Mouse (Mus musculus) CH12.LX (cell line): Measurements from ENCODE around the gene Sds. TPM values are rescaled to one million over a fixed set of nuclear protein-coding genes. Genes with fewer than 3 reads are reported as not detected.

ENCODE experiments used
- DNase-seq: peaks from one replicate; pipeline ENCODE4 v3.0.0-alpha.2; 2013; ENCODE audit errors: extremely low read depth
- H3K27ac ChIP-seq: 2 replicates; pipeline ENCODE4 v1.5.1; 2012; ENCODE audit warnings: low read depth, mild to moderate bottlenecking, control low read depth, moderate library complexity; ENCODE audit not compliant: insufficient read depth
- H3K27me3 ChIP-seq: replicated peaks from 2 replicates; pipeline ENCODE3; 2012; ENCODE audit warnings: inconsistent platforms
- H3K36me3 ChIP-seq, 2 experiments: replicated peaks in 1 of 2; 2 replicates each; pipeline versions ENCODE3 to v1.6.1; 2012; ENCODE audit warnings: inconsistent platforms in 1 of 2, low read length in 1 of 2, mild to moderate bottlenecking in 1 of 2, mixed read lengths in 1 of 2, moderate library complexity in 1 of 2; ENCODE audit not compliant: control insufficient read depth in 1 of 2, insufficient read depth in 1 of 2
- H3K4me1 ChIP-seq, 2 experiments: 2 replicates each; pipeline ENCODE4 v1.6.1; 2012; ENCODE audit warnings: inconsistent platforms in 1 of 2, moderate library complexity in 1 of 2; ENCODE audit not compliant: insufficient read depth in 2 of 2, control insufficient read depth in 1 of 2
- H3K4me2 ChIP-seq: 2 replicates; pipeline ENCODE4 v1.6.1; 2012; ENCODE audit warnings: low read depth, mild to moderate bottlenecking, control low read depth; ENCODE audit not compliant: poor library complexity, insufficient read depth, severe bottlenecking
- H3K4me3 ChIP-seq, 3 experiments: fragments of 150-350 bp in 1 of 3; sonication (generic) in 1 of 3; replicated peaks in 1 of 3; 2 replicates each; pipeline versions ENCODE3 to v1.5.1; 2011 to 2012; ENCODE audit warnings: low read depth in 2 of 3, low read length in 2 of 3, mild to moderate bottlenecking in 2 of 3, moderate library complexity in 2 of 3, control low read depth in 1 of 3, improper control_type of control experiment in 1 of 3, inconsistent platforms in 1 of 3, mixed read lengths in 1 of 3; ENCODE audit not compliant: poor library complexity in 1 of 3
- H3K79me2 ChIP-seq: replicated peaks from 2 replicates; pipeline ENCODE4 v1.6.1; 2012; ENCODE audit warnings: mild to moderate bottlenecking, moderate library complexity; ENCODE audit not compliant: control insufficient read depth, poor library complexity, insufficient read depth, severe bottlenecking; ENCODE audit errors: extremely low read depth
- H3K9ac ChIP-seq: 2 replicates; pipeline ENCODE4 v1.6.1; 2012; ENCODE audit warnings: low read depth, mild to moderate bottlenecking, control low read depth, moderate library complexity; ENCODE audit not compliant: insufficient read depth
- H3K9me3 ChIP-seq: replicated peaks from 2 replicates; pipeline ENCODE3; 2012; ENCODE audit warnings: low read length, inconsistent platforms, mixed read lengths
- BHLHE40 ChIP-seq: IDR thresholded peaks from 2 replicates; pipeline ENCODE4 v1.6.1; 2011; ENCODE audit warnings: mild to moderate bottlenecking, low read depth, low read length, improper control_type of control experiment
- CHD1 ChIP-seq: IDR thresholded peaks from 2 replicates; pipeline ENCODE4 v1.6.1; 2012; ENCODE audit warnings: low read depth, low read length, improper control_type of control experiment, inconsistent platforms
- ELF1 ChIP-seq: IDR thresholded peaks from 2 replicates; pipeline ENCODE4 v1.6.1; 2014; ENCODE audit warnings: low read depth, mild to moderate bottlenecking, inconsistent platforms, low read length, improper control_type of control experiment
- EP300 ChIP-seq: IDR thresholded peaks from 2 replicates; pipeline ENCODE4 v1.6.1; 2011; ENCODE audit warnings: low read length, improper control_type of control experiment
- ETS1 ChIP-seq: conservative IDR thresholded peaks from 2 replicates; pipeline ENCODE4 v1.6.1; 2012; ENCODE audit warnings: low read depth, mild to moderate bottlenecking, inconsistent platforms, low read length, improper control_type of control experiment, moderate library complexity
- GABPA ChIP-seq: IDR thresholded peaks from 2 replicates; pipeline ENCODE4 v1.6.1; 2012; ENCODE audit warnings: low read depth, low read length, improper control_type of control experiment, inconsistent platforms; ENCODE audit not compliant: insufficient replicate concordance
- HCFC1 ChIP-seq: IDR thresholded peaks from 2 replicates; pipeline ENCODE4 v1.6.1; 2012; ENCODE audit warnings: low read depth, mild to moderate bottlenecking, inconsistent platforms, low read length, improper control_type of control experiment
- JUND ChIP-seq: conservative IDR thresholded peaks from 2 replicates; pipeline ENCODE4 v1.6.1; 2011; ENCODE audit warnings: low read depth, low read length, improper control_type of control experiment
- MAFK ChIP-seq: IDR thresholded peaks from 2 replicates; pipeline ENCODE4 v1.6.1; 2011; ENCODE audit warnings: low read length, improper control_type of control experiment; ENCODE audit not compliant: insufficient replicate concordance
- MAX ChIP-seq: IDR thresholded peaks from 2 replicates; pipeline ENCODE4 v1.6.1; 2011; ENCODE audit warnings: low read length, improper control_type of control experiment
- MAZ ChIP-seq: IDR thresholded peaks from 2 replicates; pipeline ENCODE4 v1.6.1; 2012; ENCODE audit warnings: low read depth, mild to moderate bottlenecking, inconsistent platforms, low read length, improper control_type of control experiment, moderate library complexity
- MXI1 ChIP-seq: IDR thresholded peaks from 2 replicates; pipeline ENCODE4 v1.6.1; 2011; ENCODE audit warnings: mild to moderate bottlenecking, low read depth, low read length, improper control_type of control experiment
- MYC ChIP-seq: IDR thresholded peaks from 2 replicates; pipeline ENCODE4 v1.6.1; 2011; ENCODE audit warnings: low read depth, mild to moderate bottlenecking, improper control_type of control experiment, low read length
- NELFE ChIP-seq: IDR thresholded peaks from 2 replicates; pipeline ENCODE4 v1.6.1; 2011; ENCODE audit warnings: low read depth, low read length, improper control_type of control experiment
- POLR2A ChIP-seq: IDR thresholded peaks from 2 replicates; pipeline ENCODE4 v1.6.1; 2011; ENCODE audit warnings: low read depth, mild to moderate bottlenecking, improper control_type of control experiment, low read length
- RAD21 ChIP-seq: IDR thresholded peaks from 2 replicates; pipeline ENCODE4 v1.6.1; 2011; ENCODE audit warnings: low read depth, mild to moderate bottlenecking, low read length, improper control_type of control experiment, moderate library complexity
- SMC3 ChIP-seq: IDR thresholded peaks from 2 replicates; pipeline ENCODE4 v1.6.1; 2011; ENCODE audit warnings: low read depth, low read length, improper control_type of control experiment
- TCF12 ChIP-seq: IDR thresholded peaks from 2 replicates; pipeline ENCODE4 v1.6.1; 2014; ENCODE audit warnings: low read depth, mild to moderate bottlenecking, inconsistent platforms, low read length, improper control_type of control experiment
- ZC3H11A ChIP-seq: IDR thresholded peaks from 2 replicates; pipeline ENCODE4 v1.6.1; 2012; ENCODE audit warnings: low read depth, mild to moderate bottlenecking, inconsistent platforms, low read length, improper control_type of control experiment
- ZMIZ1 ChIP-seq: IDR thresholded peaks from 2 replicates; pipeline ENCODE4 v1.6.1; 2012; ENCODE audit warnings: low read depth, mild to moderate bottlenecking, inconsistent platforms, low read length, improper control_type of control experiment
- ZNF384 ChIP-seq: IDR thresholded peaks from 2 replicates; pipeline ENCODE4 v1.6.1; 2012; ENCODE audit warnings: low read depth, low read length, improper control_type of control experiment, inconsistent platforms
- dilution Hi-C: fragments of 300-500 bp; cut with MboI; formaldehyde crosslinking; loops from 2 replicates; pipeline ENCODE4 v1.14.3; 2020; ENCODE audit warnings: low sequenced_read_pairs; ENCODE audit not compliant: extremely low pct_unique_long_range_greater_than_20kb, extremely low pct_ligation_motif_present
- in situ Hi-C: fragments of 300-500 bp; cut with MboI; formaldehyde crosslinking; loops from 3 replicates; pipeline ENCODE4 v1.14.3; 2019; ENCODE audit warnings: low sequenced_read_pairs, low pct_ligation_motif_present, low pct_unique_long_range_greater_than_20kb, mixed read lengths
- polyA plus RNA-seq: library from polyadenylated mRNA; unstranded; fragments of >175 nt; gene quantifications from 2 replicates; pipeline ENCODE4 v1.2.1, GENCODE M21; 2012; ENCODE audit warnings: low read depth; ENCODE audit not compliant: insufficient read length
- total RNA-seq, 2 experiments: library from RNA; depleted of rRNA; stranded (reverse); fragments of 300-350 nt in 1 of 2; fragments of >200 nt in 1 of 2; gene quantifications; 2 replicates each; pipeline ENCODE4 v1.2.3; 2012 to 2014

Gene Sds
- total and polyA plus RNA-seq, 3 experiments: 0.76 TPM; not detected in 2

GRCm38 (mm10) chr5:120481205-120481604, 4.9 kb downstream of the Sds start:
- Histone ChIP-seq H3K9ac (no peak overlapping the region), H3K4me2 (no peak overlapping the region), H3K36me3 (peaks cover 26 to 35% of the 10 kb centered on the region in 2 experiments), H3K4me3 (no peak overlapping the region), H3K27me3 (peaks cover 14% of the 10 kb centered on the region), H3K27ac (no peak overlapping the region), H3K9me3 (peaks cover 3% of the 10 kb centered on the region), H3K4me1 (peaks cover 3 to 38% of the 10 kb centered on the region in 2 experiments; a peak in 3 of 4 replicates), H3K79me2 (no peaks in the 10 kb centered on the region)
- in situ Hi-C loops: no loop called here
- TF ChIP-seq MAFK: peak; percentile 73
- TF ChIP-seq ELF1: no peak
- DNase-seq: no peak
- dilution Hi-C loops: no loop called here

GRCm38 (mm10) chr5:120483399-120483798, 7.1 kb downstream of the Sds start:
- peaks cover 45 to 56% of the 10 kb centered on the region in 2 experiments for H3K36me3 ChIP-seq
- H3K4me3 ChIP-seq: no peak overlapping the region
- no peaks in the 10 kb centered on the region for H3K79me2 ChIP-seq
- no peak for DNase-seq
- peaks cover 3% of the 10 kb centered on the region for H3K9me3 ChIP-seq
- TF ChIP-seq MAX: no peak
- no peak for TF ChIP-seq MAZ
- no peak for TF ChIP-seq CHD1
- TF ChIP-seq EP300: no peak
- TF ChIP-seq POLR2A: no peak
- TF ChIP-seq ZNF384: no peak
- H3K4me1 ChIP-seq: peaks cover 18 to 54% of the 10 kb centered on the region in 2 experiments
- in situ Hi-C loops: no loop called here
- no peak overlapping the region for H3K9ac ChIP-seq
- peaks cover under 1% of the 10 kb centered on the region for H3K27me3 ChIP-seq
- dilution Hi-C loops: no loop called here
- H3K27ac ChIP-seq: no peak overlapping the region
- no peak overlapping the region for H3K4me2 ChIP-seq

DNA sequence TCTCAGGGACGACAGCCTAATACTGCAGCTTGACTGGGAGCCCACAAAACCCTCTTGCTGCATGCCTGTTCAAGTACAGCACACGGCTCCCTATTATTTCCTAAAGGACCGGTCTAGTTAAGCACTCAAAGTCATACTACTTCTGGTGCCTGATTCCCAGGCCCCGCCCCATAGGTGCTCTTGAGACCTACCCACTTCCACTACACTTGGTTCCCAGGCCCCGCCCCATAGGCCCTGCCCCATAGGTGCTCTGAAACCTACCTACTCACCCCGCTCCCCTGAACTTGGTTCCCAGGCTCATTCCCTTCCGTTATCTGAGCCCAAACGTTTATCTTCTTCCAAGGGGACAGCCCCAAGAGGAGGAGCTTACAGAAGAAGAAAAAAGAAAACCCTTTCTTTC, 11.5 kb downstream of the Sds start:
- no peak for DNase-seq
- peaks cover 40 to 87% of the 10 kb centered on the region in 2 experiments for H3K4me1 ChIP-seq
- no peak for TF ChIP-seq GABPA
- no peak for TF ChIP-seq SMC3
- TF ChIP-seq NELFE: no peak
- TF ChIP-seq ZMIZ1: no peak
- no peak for TF ChIP-seq MAX
- TF ChIP-seq HCFC1: no peak
- no peak for TF ChIP-seq EP300
- TF ChIP-seq RAD21: no peak
- no peak for TF ChIP-seq ETS1
- no peak for TF ChIP-seq MXI1
- no peak for TF ChIP-seq MAFK
- no peak for TF ChIP-seq POLR2A
- no peak for TF ChIP-seq ZC3H11A
- no peak for TF ChIP-seq BHLHE40
- TF ChIP-seq MYC: no peak
- TF ChIP-seq TCF12: no peak
- TF ChIP-seq JUND: no peak
- TF ChIP-seq, all 38 proteins: peak for 0
- peaks cover 59 to 86% of the 10 kb centered on the region in 2 experiments for H3K36me3 ChIP-seq
- in situ Hi-C loops: no loop called here
- H3K27ac ChIP-seq: no peak overlapping the region
- H3K79me2 ChIP-seq: no peaks in the 10 kb centered on the region
- H3K4me3 ChIP-seq: peak overlapping the region in 1 of 3 experiments; percentile 11
- no peaks in the 10 kb centered on the region for H3K27me3 ChIP-seq
- H3K9ac ChIP-seq: no peak overlapping the region
- H3K9me3 ChIP-seq: peaks cover 3% of the 10 kb centered on the region
- H3K4me2 ChIP-seq: no peak overlapping the region
- dilution Hi-C loops: no loop called here
